ENCODE assay signal across 7 mouse cellular contexts in genomic region chr11:57617526-57618264, GRCm38 (mm10). TPM values are rescaled to one million over a fixed set of nuclear protein-coding genes. Genes with fewer than 3 reads are reported as not detected.
DNase-seq lines count a peak whose midpoint lies in the region; ATAC-seq and TF ChIP-seq lines count a peak whose summit lies in the region.

No protein-coding gene starts in this region.

- 0 out of 2 replicates have a peak, but pooled peaks cover 2% of the 10 kb centered on the region for H3K4me1 ChIP-seq in liver, postnatal 0 days (ENCODE audit: insufficient read depth)

- intact Hi-C loops in gastrocnemius, adult 2 months (cut with DNase I): loop anchor here (1.0 kb wide), 1 partner anchor 161 kb away; no protein-coding TSS in a partner anchor

- peak; percentile 73 for TF ChIP-seq CTCF in gastrocnemius, adult 2 months (IDR thresholded peaks at IDR 0.05)
- TF ChIP-seq CTCF in liver, postnatal 0 days (IDR thresholded peaks at IDR 0.05; ENCODE audit: low read depth): peak; percentile 74

- no peak overlapping the region for H3K9ac ChIP-seq in liver, postnatal 0 days (replicated peaks)

- 0 out of 2 replicates have a peak, but pooled peaks cover 3% of the 10 kb centered on the region for H3K27me3 ChIP-seq in liver, postnatal 0 days (ENCODE audit: insufficient read depth, low read length)

- H3K9me3 ChIP-seq in liver, postnatal 0 days (ENCODE audit: low read length): no peaks in the 10 kb centered on the region

- peak overlapping the region; percentile 69 for H3K27ac ChIP-seq in gastrocnemius, adult 2 months
- H3K27ac ChIP-seq in liver, postnatal 0 days (ENCODE audit: low read depth): no peak overlapping the region

- peak overlapping the region; percentile 53 for H3K4me3 ChIP-seq in gastrocnemius, adult 2 months
- no peak overlapping the region for H3K4me3 ChIP-seq in liver, postnatal 0 days (ENCODE audit: low read depth, low read length)

- ATAC-seq in liver, postnatal 0 days: peak; percentile 40; the same call in 1 of the 2 replicates

- no peak for TF ChIP-seq EP300 in liver, postnatal 0 days (IDR thresholded peaks at IDR 0.05; ENCODE audit: low read depth)

- H3K4me2 ChIP-seq in liver, postnatal 0 days (ENCODE audit: low read depth, low read length): no peak overlapping the region

- 21% methylated on average over 15 of the region's 15 CpGs for WGBS in liver, postnatal 0 days (ENCODE audit: insufficient replicate concordance)

- DNase-seq in B cell, adult 2 months: peak; percentile 58 to 63
- DNase-seq in CD8-positive naive resting alpha-beta T cell, adult 2 months (ENCODE audit: low read depth in 2 of 2, low spot score in 2 of 2): peak; percentile 44 to 47
- peak; percentile 31 for DNase-seq in c-Kit-positive CD71-positive TER-119-negative erythroid progenitor cells, embryonic 14.5 days (ENCODE audit: low read depth)
- DNase-seq in gastrocnemius, adult 2 months: peak; percentile 78
- peak; percentile 77 for DNase-seq in kidney, adult 9 months
- peak; percentile 64 for DNase-seq in liver, postnatal 0 days
- DNase-seq in right cerebral cortex, postnatal 10 days (ENCODE audit: low spot score in 2 of 2): peak; percentile 56 to 65

- H3K36me3 ChIP-seq in liver, postnatal 0 days (replicated peaks; ENCODE audit: insufficient read depth, low read length): no peaks in the 10 kb centered on the region

RNA-seq across cellular contexts. Expression of gene Galnt10, which starts 27.5 kb away (rescaled TPM):
- total RNA-seq in gastrocnemius, adult 2 months (2021): 1 to 10 TPM; 5.1 to 6.4 TPM
- polyA plus RNA-seq in liver, postnatal 0 days (2015; fragmentation: Nextera tagmentation; extraction: Ambion mirVana): 6.5 and 8.2 TPM in 2 replicates
